Mouse (Mus musculus): ENCODE results near the gene Acp4.
"Not testable (repeated sequence)": the region's sequence is repeated elsewhere in the genome, so short reads cannot be mapped to it uniquely, and the experiment has no call there.

Acp4 gene

GRCm38 (mm10) chr7:44257278-44257677, at the start of gene Acp4:
Gene Acp4, minus strand, starts transcription at chr7:44257378.
- DNase-seq (ENCODE audit: low spot score in 2 of 2): no peak

DNA sequence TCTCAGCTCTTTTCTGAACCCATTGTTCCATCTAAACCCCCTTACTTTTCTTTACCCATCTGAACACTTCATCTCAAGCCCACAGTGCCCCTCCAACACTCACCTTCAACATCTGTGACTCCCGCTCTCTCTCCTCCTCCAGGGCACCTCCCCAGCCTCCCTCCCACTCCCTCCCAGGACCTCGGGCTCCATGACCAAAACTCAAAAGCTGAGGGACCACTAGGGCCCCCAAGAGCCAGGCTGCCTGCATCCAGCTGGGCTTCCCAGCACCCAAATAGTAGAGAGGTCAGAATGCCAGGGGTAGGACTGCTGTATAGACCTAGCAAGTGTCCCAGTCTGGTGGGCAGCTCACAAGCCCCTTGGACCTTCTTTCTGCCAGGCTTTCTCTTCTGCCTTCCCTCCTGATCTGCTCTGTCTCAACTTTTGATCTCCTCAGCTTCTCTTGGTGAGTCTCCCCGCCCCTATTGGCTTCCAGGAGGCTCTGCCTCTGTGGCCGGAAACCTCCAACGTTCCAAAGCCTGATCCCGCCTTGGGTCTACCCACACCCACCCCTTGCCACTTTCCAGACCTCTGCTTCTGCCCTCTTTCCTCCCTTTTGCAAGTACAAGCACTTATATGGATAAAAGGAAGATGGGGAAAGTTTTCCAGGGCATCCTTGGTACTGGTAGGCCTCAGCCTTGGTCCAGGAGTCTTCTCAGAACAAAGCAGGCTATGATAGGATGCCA, 49.5 kb upstream of the Acp4 start, which contains the start of gene Clec11a:
Clec11a (minus strand) TSS at position 387 of the 725 bp plus-strand sequence.
- DNase-seq (ENCODE audit: low spot score in 2 of 2): no peak

DNA sequence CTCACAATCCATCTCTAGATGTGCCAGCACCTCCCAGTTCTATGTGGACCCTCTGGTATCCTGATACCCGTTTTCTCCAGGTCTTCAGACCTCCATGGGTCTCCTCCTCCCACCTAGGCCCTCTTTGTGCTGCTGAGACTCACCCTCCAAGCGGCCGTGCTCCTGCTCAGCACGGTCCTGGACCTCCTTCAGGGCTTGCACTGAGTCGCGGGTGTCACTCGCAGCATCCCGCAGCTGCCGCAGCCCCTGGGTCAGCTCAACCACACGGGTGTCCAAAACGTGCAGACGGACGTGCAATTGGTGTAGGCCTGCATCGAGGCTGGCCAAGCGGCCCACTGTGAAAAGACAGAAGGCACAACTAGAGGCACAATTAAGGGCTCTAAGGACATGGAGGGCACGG, 48.5 kb upstream of the Acp4 start:
- DNase-seq (ENCODE audit: low spot score in 2 of 2): no peak

DNA sequence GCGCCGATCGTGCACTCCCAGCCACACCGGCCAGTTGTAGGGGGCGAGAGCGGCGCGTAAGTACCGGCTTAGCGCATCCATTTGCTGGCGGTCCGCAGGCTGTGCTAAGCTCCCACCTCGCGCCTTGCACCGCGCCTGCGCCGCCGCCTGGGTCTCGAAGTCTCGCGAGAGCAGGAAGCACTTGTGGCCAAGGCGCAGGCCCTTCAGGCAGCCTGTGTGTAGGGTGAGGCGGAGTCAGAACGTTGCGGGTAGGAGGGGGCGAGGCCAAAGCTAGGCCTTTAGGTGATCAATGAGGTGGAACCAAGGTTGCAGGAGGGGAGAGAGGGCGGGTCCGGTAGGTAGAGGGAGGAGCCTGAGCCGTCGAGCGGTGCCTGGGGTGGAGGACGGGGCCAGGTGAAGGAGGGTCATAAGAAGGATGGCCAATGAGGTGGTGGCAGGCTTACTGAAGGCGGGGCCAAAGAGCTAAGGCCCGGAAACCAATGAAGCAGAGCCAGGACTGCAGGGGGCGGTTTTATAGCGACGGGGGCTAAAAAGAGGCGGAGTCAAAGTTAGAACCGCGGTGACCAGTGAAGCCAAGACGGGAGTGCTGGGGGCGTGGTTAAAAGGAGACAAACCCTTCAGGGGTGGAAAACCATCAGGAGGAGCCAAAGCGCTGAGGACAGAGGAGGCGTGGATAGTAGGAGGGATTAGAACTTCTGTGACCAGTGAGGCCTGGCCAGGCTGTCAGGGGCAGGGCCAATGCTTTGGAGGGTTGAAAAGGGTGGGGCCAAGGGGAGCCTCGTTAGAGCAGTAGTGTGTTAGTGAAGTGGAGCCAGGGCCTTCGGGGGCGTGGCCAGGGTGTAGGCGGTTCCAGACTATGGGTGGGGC, 47.8 kb upstream of the Acp4 start:
- DNase-seq (ENCODE audit: low spot score in 2 of 2): peak; percentile 97 to 98

DNA sequence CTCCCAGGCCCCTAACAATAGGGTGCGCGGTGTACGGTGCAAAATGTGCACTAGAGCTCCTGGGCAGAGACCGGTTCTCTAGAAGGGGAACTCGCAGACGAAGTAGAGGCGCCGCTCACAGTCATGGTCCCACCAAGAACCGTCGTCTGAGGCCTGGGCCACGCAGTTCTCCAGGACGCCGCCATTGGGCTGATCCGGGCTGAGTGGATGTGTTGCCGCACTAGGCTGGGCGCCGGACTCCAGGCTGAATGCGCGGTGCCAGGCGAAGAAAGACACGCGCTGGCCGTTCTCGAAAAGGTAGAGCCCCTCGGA, 47.2 kb upstream of the Acp4 start:
- no peak for DNase-seq (ENCODE audit: low spot score in 2 of 2)

DNA sequence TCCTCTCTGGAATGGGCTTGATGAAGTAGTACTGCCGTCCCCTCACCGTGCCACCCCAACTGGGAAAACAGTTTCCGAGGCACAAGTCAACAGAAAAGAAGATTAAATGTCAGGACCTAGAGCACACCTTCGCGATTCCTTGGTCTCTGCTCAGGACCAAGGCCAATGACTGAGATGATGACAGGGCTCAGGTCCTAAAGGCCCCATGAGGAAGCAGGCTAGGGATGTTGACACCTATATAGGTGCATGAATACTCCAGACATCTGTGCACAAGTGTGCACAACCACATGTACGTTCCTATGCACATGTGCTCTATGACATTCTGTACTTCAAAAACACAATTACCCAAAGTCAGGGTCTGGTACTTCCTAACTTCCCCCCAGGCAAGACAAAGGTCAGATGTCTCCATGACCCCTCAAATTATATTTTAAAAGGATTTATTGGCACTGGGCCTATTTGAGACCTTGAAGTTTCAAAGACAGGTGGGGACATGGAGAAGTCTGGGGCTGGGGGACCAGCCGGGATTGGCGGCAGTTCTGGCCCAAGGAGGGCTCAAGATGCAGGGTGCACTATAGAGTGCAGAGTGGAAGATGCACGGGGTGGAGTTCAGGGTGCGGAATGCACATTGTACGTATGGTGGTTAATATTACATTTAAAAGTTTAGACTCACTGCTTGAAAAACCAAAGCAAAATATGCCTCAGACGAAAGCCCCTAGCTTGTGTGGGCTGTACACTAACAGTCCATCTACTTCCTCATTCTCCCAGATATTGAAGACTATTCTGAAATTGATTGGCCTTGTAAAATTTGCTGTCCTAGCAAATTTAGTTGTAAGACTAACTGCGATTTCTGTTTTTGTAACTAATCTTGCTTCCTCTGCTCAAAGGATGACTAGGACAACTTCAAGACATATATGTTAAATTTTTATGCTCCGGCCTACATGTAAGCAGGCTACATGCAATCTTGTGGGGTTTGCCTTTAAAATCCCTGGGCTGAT, 46.5 kb upstream of the Acp4 start:
- DNase-seq (ENCODE audit: low spot score in 2 of 2): no peak

DNA sequence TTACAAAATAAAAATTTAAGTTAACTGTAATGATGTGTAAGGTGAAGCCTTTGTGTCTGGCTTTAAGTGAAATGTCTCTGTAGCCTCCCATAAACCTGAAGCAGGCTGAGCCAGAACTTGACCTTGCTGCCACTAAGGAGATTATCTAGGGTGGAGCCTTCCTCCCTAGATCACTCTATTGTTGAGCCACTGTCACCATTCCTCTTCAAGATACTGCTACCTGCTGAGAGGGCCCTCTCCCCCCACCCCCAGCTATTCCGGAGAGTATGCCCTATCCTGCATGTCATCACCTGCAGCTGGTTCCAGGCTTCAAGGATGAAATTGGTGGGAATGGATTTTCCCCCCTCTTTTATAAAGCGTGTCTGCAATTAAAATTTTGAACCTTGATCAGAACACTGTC, 40.3 kb upstream of the Acp4 start:
- DNase-seq (ENCODE audit: low spot score in 2 of 2): not testable (repeated sequence)

DNA sequence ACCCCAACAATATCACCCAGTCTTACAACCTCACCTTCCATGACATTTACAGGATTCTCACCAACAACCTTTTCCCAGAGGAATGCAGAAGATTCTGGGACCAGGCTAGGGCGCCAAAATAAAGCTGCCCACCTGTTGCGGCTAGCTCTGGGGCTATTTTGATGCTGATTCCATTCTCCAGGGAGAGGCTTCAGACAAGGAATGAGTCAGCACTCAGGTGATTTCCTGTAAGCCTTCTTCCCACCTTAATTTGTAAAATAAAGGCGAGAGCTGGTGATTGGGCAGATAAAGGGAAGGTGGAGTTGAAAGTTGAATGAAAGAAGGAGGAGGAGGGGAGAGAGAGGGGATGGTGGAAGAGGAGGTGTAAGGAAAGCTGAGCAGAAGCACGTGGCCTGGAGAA, 34.2 kb upstream of the Acp4 start:
- DNase-seq (ENCODE audit: low spot score in 2 of 2): no peak

- DNase-seq (ENCODE audit: low spot score in 2 of 2): no peak
Observed at GRCm38 (mm10) chr7:44290986-44291385, 33.8 kb upstream of the Acp4 start.

DNA sequence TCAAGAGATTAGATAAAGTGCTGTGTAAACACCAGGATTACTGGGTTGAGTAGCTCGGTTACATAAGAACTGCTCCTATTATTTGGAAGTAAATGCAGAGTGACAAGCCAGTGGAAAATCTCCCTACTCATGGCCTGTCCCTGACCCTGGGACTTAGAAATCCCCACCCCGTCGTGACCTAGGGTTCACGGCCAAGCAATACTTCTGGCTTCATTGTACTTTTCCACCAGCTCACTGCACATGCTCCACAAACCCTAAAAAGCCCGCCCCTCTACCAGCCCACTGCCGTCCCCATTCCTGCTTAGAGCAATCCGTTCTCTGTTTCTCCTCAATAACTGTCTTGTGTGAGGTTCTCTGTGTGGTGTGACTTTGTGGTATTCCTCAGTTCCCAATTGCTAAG, 30.6 kb upstream of the Acp4 start:
- no peak for DNase-seq (ENCODE audit: low spot score in 2 of 2)

- DNase-seq (ENCODE audit: low spot score in 2 of 2): no peak
Observed at GRCm38 (mm10) chr7:44281586-44281985, 24.4 kb upstream of the Acp4 start.

DNA sequence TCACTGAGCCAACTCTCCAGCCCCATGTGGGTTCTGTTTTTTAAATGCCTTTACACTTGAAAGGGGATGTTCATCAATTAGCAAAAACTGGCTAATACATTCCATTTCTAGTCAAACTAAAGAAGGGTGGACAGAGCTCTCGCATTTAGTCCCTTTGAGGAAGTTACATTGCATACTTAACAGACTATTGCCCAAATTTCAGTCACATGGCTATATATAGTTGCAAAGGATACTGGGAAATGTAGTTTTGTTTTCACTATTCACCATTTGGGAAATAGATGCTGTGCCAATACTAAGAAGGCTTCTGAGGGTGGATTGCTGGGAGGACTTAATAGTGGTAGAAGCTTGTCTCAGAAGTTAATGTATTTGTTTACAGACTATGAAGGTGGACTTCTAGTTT, 23.8 kb upstream of the Acp4 start:
- DNase-seq (ENCODE audit: low spot score in 2 of 2): no peak

- DNase-seq (ENCODE audit: low spot score in 2 of 2): peak; percentile 54 to 71
Observed at GRCm38 (mm10) chr7:44277250-44277622, 20.1 kb upstream of the Acp4 start.

GRCm38 (mm10) chr7:44276461-44277249, 19.5 kb upstream of the Acp4 start:
- DNase-seq (ENCODE audit: low spot score in 2 of 2): no peak

DNA sequence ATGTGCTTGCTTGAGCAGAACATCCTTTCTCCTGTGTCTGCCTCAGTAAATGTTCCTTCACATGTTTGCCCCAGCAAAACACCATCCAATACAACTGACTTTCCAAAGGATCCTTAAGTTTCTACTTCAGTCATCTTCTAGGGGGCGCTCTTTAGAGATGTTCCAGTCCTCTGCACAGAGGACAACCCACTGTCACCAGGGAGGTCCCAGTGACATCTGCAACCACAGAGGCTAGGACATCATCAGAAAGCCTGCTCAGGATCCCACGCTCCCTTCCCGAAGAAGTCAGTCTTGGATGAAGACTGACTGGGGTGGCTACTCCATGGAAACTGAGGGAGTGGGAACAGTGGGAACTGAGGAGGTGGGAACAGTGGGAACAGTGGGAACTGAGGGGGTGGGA, 18.4 kb upstream of the Acp4 start:
- no peak for DNase-seq (ENCODE audit: low spot score in 2 of 2)

DNA sequence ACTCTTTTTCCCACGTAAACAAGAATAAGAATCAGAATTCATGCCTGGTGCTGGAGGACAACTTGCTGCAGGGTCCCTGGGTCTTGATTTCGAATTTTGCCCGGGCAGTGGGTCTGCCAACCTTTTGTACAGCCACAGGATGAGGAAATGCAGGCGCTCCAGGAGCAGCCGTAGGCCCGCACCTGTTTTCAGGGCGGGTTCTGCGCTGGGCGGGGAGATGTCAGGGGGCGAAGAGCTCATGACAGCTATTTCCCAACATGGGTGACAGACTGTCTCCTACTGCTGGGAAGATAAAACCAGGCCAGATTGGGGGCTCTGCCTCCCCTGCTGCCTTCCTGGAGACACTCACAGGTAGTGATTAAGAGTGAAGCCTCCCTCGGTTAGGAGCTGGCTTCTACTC, 16.9 kb upstream of the Acp4 start:
- no peak for DNase-seq (ENCODE audit: low spot score in 2 of 2)

GRCm38 (mm10) chr7:44273446-44273845, 16.3 kb upstream of the Acp4 start:
- DNase-seq (ENCODE audit: low spot score in 2 of 2): no peak

DNA sequence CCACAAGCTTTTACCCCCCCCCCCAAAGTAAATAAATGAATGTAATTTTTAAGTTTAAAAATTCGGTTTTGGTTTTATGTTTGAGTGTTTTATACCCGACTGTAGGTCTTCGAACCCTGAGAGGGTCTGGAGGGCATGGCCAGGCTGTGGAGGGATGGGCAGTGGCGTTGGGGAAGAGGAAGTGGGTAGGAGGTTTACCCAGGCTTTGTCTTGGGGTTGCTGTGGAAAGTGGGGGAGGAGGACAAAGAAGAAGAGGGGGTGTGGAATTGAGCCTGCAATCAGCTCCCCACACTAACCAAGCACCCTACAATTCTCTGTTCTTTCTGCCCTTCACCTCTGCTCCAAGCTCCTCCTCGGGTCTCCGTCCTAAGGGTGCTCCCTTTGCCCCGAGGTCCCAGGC, 15.4 kb upstream of the Acp4 start:
- no peak for DNase-seq (ENCODE audit: low spot score in 2 of 2)

GRCm38 (mm10) chr7:44271309-44271708, 14.1 kb upstream of the Acp4 start:
- DNase-seq (ENCODE audit: low spot score in 2 of 2): no peak

GRCm38 (mm10) chr7:44269397-44269796, 12.2 kb upstream of the Acp4 start:
- DNase-seq (ENCODE audit: low spot score in 2 of 2): no peak

DNA sequence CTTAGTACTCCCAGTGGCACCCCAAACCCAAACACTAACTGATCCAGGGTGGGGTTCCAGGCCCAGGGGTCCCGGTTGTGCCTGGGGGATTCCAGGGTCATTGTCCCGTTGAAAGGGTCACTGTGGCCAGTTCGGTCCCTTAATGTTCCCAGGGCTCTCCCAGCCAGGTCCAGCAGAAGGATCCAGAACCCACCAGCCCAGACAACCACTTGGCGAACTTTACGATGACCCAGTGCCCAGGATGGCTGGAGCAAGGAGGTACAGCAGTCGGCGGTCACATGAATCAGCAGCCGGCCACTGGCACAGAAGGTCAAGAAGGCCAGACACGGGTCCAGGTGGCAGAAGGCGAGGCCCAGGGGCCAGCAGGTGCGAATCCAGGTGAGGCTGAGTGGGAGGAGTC, 10.9 kb upstream of the Acp4 start:
- no peak for DNase-seq (ENCODE audit: low spot score in 2 of 2)

Data from frontal cortex, postnatal 36 days (tissue).